Mouse (Mus musculus): Measurements from ENCODE around the gene Cdkn1c.

Cdkn1c gene

DNA sequence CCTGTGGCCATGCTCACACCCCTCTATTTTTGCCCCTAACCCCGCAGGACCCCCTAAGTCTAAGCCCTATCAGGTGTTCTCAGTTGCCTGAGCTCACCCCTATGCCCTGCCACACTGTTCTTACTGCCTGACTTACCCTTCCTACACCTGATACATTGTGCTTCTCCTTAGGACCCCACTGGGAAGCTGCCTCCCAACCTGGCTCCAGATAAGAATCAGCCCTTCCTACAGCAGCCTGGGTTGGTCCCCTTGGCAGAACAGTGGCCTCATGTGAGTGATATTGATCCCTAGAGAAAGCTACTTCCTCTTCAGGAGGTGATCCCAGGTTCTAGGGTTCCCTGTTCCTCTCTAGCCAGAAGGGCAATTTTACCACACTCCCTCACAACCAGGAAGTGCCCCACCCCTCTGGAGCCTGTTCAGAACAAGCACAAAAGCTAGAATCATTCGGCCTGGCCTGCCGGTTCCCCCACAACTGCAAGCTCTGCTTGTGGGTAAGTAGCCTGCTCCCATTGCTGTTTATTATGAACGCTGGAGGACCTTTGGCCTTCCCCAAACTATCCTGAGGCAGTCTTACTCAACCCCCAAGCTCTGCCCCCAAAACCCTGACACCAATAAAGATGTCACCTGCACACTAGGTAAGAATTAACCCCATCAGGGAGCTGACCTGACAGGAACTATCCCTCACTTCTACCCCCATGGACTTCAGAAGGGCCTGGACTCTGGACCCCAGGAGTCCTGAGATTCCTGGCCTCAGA is 12.7 kb upstream of the Cdkn1c start, which contains the start of gene Slc22a18:
Slc22a18 (plus strand) TSS at position 390 of the 755 bp plus-strand sequence.
- DNase-seq (ENCODE audit: low read depth, low spot score) = peak; percentile 25

DNA sequence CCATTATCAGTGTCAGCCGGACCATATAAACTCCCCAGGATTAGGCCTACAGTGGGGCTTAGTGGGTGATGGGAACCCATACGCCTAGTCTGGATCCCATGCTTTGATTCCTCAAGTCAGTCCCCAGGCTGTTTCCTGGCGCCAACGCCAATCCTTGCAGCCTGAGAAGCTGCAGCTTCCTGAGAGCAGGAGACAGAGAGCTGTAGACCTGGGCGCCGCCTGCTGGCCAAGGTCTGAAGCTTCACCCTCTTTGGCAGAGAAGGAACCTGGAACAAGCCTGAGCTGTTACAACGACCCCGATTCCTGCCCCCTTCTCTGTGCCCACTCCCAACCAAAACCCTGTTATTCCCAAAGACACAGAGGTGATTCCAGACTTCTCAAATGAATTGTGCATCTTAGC is 9.1 kb upstream of the Cdkn1c start:
- peak; percentile 43 for DNase-seq (ENCODE audit: low read depth, low spot score)

DNA sequence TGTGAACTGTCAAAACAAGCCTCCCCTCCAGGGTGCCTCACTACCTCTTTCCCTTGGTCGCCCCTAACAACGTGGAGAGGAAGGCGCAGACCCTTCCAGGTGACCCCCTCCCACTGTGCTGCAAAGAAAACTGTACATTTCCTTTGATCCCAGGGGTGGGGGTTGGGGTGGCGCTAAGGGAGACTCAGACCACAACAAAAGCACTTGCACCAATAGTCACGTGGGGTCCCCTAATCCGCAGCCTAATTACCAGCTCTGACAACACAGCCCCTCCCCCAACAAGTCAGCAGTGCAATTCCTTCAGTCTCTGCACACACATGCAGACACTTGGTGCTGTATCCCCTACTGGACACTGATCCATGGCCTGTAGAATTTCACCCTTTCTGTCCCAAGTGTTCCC is 6.9 kb upstream of the Cdkn1c start:
- no peak for DNase-seq (ENCODE audit: low read depth, low spot score)

DNA sequence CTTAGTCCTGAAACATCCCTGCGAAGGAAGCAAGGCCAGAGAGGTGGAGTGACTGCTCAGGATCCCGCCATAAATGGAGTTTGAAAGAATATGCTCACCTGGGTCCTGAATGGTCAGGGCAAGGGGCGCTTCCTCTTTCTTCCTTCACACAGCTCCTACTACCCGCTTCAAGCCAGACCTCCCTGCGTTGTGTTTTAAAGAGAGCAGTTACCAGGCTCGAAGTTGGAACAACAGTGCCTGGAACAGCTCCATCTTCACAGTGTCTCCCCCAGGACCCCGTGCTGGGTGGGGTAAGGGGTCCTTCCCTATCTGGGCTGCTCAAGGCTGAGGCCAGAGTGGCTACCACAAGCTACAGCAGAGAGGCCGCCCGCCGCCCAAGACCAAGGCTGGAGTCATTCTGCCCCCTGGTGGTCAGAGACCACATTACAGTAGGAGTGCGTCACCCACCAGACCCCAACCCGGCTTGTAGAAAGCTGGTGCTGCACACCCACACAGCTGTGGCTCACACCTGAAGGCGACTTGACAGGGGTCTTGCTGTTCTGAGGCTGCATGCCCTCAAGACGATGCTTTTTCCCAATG is 5.3 kb upstream of the Cdkn1c start:
- DNase-seq (ENCODE audit: low read depth, low spot score) = peak; percentile 51

DNA sequence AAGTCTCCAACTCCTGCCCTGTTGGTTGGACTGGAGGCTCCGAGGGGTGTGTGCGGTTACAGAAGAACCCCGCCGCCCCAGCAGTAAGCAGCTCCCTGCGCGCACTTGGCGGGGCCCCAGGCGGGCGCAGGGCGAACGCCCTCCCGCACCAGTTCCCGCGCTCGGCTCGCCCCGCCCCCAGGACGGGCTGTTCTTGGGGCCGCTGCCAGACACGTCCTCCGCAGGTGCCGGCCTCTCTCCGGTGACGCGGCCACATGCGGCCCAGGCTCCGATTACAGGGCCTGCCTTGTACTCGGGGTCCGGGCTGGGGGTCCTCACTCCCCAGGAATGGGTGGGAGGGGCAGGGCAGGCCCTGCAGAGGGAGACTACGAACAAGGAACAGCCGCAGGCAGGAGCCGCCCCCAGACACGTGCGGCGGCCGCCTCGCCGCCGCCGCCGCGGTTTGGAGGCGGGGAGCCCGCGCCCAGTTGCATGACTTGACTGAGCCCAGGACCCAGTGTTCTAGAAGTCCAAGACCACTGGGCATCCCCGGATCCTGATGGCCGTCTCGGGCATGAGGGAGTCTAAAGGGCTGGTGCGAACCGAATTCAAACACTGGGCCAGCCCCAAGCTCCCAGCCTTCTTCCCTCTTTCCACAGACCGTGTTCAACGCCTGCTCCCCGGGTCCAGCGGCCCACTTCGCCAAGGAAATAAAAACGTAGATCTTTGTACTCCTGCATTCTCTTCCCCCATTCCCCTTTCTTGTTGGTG is 4.1 kb upstream of the Cdkn1c start:
- DNase-seq (ENCODE audit: low read depth, low spot score) = no peak

DNA sequence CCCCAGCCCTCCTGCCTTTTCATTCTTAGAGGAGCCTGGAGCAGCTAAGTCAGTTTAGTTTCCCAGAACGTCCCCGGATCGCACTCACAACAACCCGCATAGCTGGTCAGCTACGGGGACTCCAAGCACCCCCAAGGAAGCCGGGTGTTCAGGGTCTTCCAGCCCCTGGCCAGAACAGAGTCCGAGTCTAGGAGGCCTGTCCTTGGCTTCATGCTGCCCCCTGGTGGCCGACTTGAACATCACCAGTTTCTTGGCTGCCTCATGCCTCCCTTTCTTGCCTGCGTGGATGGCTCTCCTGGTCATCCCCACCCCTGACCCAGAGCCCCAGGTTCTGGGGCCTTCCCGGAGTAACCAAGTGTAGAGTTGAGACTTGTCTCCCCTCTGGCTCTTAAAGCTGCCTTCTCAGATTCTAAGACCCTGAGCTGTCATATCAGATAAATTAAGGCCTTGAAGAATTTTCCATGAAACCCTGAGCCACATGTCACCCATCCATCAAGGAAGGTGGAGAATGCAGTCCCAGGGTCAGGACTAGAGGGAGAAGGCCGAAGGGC is 3.1 kb upstream of the Cdkn1c start:
- DNase-seq (ENCODE audit: low read depth, low spot score) = peak; percentile 68

DNA sequence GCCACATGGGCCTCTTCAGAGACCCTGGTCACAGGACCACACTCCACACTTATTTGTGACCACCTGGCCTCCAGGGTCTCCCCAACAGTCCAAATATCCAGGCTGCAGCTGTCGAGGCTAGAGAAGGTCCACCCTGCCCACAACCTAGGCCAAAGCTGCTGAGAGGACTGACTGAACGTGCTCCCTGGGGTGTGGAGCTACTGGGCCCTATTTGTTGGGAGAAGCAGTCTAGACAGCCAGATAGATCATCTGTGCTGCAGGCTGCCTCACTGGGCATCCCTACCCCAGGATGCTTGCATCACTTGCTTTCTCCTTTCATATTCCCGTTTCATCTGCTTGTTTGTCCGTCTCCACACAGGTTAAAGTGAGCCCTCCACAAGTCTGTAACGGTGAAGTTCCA is 1.7 kb upstream of the Cdkn1c start:
- no peak for DNase-seq (ENCODE audit: low read depth, low spot score)

DNA sequence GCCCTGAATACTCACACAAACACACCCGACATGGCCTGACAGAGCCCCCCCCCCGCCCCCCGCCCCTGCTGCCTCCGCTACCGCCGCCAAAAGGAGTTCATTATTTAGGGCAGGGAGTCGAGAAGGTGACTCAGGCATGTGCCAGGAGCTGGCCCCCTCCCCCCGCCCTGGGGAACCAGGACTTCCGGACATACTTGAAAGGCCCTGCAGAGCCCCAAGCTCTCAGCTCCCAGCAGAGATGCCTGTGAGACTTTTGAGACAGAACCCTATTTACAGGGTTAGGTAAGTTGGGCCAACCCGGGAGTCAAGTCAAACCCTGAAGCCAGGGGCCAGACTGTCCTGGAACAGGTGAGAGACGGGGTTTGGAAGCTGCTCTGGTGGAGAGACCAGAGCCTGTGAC is 1.1 kb upstream of the Cdkn1c start:
- no peak for DNase-seq (ENCODE audit: low read depth, low spot score)

DNA sequence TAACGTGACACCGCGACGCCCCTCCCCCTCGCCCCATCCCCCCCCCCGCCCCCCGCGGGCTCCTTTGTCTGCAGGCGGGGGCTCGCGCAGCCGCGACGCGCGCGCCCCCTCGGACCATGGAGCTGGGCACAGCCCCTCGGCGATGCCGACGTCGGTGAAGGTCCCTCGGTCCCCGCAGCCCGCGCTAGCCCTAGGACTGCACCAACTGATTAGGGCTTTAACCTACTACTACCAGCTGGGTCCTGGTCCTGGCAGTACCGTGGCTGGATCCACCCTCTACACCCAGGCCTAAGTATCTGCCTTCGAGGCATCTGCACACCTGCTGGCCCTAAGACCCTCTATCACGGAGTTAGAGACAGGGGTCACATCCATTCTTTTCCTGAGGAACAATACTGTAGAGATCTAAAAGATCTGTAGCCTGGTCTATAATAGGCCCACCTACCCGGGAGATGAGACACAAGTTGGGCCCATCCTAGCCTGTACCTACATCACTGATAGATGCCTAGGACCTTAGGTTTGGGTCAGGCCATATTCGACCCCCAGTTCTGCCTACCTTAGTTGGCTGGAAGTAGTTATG is 532 bp upstream of the Cdkn1c start:
- DNase-seq (ENCODE audit: low read depth, low spot score) = no peak

DNA sequence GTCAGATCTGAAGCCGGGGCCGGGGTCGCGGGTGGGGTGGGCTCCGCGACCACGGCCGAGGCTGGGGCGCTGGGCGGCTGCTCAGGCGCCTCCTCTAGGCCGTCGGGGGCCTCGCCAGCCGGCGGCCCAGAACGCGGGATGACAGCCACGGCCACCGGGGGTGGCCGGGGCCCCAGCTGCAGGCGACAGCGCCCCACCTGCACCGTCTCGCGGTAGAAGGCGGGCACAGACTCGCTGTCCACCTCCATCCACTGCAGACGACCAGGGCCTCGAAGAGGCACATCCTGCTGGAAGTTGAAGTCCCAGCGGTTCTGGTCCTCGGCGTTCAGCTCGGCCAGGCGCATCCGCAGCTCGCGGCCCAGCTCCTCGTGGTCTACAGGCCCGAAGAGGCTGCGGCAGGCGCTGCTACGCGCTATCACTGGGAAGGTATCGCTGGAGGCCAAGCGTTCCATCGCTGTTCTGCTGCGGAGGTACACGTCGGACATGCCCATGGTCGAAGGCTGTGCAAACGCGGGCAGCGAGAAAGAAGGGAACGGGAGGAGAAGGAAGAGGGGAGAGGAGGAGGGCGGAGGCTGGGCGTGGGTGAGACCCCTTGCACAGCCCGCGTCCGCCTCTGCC is 524 bp downstream of the Cdkn1c start:
- DNase-seq (ENCODE audit: low read depth, low spot score) = no peak

DNA sequence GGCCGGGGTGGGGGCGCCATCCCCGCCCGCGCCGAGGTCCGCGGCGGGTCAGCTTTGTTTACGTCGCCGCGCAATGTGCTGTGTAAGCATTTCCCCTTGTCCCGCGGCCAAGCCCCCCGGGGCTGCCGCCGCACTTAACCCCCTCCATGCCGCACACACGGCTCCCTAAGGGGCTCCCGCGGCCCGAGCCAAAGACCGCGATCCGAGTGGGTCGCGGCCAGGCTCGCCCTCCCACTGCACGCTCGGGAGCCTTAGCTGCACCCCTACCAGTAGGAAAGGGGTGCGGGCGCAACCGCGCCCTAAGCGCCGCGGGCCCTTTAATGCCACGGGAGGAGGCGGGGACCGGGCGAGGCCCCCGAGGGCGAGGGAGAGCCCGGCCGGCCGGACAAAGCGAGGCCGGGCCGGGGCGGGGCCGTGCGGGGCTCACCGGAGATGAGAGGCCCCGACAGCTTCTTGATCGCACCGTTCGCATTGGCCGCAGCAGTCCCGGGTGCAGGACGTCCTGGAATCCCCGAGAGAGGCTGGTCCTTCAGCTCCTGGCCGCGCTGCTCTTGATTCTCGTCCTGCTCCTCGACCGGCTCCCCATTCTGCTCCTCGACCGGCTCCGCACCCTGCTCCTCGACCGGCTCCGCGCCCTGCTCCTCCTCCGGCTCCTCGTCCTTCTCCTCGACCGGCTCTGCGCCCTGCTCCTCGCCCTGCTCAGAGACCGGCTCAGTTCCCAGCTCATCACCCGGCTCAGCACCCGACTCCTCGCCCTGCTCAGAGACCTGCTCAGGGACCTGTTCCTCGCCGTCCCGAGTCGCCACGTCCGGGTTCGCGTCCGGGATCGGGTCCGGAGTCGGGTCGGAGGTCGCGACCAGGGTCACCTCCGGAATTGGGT is 1.3 kb downstream of the Cdkn1c start:
- no peak for DNase-seq (ENCODE audit: low read depth, low spot score)

DNA sequence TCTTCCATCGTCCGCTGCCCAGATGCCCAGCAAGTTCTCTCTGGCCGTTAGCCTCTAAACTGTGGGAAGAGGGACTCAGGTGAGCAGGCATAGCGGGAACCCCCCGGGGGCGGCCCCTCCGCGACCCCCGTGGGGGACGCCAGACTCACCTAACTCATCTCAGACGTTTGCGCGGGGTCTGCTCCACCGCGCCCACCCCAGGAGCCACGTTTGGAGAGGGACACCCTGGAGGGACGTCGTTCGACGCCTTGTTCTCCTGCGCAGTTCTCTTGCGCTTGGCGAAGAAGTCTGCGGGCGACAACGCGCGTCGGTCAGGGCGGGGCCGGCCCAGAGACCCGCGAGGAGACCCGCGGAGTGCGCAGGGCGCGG is 1.9 kb downstream of the Cdkn1c start:
- no peak for DNase-seq (ENCODE audit: low read depth, low spot score)

DNA sequence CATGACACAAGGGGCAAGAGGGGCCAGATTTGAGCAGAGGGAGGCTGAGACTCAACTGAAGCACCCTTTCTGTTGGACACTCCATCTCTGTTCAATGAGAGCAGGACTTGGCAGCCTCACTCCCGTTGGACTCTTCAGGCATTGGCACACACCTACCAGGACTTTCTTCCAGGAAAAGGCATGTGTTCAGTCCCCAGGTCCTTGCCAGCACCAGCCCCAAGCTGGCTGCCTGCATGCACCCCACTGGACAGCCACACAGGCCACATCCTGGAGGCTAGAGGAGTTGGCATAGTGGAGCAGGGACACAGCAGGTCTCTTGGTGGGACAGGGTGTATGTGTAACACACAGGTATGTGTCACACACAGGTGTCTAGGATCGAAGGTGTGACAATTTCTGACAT is 13.7 kb downstream of the Cdkn1c start:
- peak; percentile 31 for DNase-seq (ENCODE audit: low read depth, low spot score)

DNA sequence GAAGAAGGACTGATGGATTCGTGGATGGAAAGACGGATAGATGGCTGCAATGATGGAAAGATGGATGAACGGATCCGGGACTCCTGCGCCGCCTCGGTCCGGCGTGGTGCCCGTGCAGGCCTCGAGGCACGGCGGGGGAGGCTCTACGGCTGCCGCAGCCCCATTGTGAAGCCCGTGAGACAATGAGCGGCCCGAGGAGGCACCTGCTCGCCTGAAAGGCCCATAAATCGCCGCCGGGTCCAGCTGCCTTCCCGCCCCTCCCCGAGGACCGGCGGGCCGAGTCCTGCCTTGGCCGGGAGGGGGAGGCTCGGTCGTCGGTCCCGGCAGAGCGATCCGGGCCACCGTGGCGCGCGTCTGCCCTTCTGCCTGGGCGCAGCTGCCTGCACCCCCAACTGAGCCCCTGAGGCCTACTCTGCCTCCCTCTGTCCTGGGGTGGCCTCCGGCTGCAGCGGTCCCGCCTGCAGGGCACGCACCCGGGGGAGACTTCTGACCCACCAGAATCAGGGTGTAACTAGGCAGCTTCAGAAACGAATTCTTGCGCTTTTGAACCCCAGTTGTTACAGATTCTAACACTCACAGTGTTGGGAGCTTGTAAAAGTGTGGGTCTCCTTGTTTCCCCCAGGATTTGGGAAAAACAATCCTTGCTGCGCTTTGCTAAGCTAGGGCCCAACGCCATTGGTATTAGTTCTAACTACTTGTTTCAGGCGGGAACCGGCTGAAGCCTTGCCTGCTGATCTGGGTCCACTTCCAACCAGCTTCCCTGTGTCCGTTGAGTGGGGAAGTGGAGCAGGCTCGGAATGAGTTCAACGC is 15.0 kb downstream of the Cdkn1c start:
- DNase-seq (ENCODE audit: low read depth, low spot score) = no peak

DNA sequence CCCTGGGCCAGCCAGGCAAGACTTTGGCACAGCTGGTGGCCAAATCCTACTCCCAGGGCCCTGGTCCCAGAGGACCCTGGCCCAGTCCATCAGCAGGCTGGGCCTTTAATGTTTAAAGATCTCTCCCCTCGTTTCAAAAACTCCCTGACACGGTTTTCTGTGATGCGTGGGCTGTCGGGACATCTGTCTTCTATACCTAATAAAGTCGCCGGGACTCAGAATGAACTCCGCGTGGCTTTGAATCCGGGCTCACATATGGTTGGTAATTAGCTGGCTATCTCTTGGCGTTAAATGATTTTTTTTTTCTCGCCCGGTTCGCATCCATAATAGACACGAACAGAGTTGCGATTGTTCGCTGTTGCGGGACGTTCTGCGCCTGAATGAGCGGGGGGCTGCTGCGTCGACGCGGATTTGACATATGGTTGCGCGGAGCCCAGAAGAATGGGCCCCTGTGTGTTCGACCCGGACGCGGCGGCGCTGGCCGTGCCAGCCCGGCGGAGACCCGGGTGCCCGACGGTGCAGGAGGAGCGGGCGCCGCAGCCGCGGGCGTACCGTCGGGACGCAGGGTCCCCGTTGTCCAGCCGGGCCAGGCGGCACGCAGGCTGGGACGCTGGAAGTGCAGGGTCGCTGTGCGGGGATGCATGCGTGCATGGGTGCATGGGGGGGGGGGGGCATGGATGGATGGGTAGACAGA is 15.7 kb downstream of the Cdkn1c start:
- no peak for DNase-seq (ENCODE audit: low read depth, low spot score)

DNA sequence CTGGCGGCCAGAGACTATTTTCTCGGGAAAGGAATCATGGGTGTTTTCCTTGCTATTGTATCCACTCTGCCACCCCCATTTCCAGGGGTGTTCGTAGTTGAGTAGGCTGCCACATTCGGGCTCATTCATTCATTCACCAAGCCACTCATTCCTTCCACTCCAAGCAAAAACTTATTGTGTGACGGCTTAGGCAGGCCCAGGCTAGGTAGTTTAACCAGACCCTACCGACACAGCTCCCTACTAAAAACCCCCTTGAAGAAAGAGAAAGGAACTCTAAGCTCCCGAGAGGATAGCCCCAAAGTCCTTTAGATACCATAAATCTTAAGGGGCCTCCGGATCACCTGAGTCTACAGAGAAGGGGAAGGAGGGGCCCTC is 16.3 kb downstream of the Cdkn1c start:
- DNase-seq (ENCODE audit: low read depth, low spot score) = no peak

DNA sequence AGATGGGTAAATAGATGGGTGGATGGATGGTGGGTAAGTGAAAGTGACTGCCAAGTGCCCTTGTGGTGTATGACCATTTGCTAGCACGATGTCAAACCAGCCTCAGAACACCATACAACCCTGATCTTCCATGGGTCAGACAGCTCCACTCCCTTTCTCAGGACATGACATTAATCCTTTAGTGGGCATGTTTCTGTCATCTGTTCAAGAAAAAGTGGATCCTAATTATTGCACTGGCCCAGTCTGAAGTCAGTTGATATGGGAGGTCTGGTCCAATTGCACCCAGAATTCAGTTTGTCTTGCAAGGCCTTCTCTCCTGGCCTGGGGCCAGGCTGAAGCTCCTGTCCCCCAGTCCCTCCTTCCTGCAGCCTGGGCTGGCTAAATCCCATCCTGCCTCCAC is 21.9 kb downstream of the Cdkn1c start:
- DNase-seq (ENCODE audit: low read depth, low spot score) = no peak

DNA sequence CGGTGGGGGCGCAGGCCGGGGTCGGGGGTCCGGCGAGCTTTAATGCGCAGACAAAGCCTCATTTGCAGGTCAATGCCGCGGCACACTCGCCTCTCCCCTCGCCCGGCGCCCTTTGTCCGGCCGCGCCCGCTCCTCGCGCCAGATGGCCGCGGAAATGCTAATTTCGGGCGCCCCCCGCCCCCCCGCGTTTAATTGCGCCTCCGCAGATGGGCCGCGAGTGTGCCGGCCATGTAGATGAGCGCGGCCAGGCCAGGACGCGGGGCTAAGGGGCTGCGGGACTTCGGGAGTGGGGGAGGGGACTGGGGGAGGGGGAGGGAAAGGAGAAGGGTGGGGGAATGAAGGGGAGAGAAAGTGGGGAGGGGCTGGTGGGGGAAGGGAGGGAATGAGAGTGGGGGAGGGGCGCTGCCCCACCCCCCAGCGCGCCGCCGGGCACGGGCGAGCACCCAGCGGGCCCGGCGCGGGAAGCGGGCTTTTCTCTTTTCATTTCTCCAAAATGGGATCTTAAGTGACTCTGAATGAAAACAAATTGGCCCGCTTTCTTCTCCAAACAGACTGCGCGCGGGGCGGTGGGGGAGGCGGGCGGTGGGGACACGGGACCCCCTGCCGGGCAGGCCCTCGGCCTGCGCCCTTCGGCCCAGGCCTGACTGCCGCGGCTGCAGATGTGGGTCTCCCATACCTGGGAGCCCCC is 22.8 kb downstream of the Cdkn1c start:
- no peak for DNase-seq (ENCODE audit: low read depth, low spot score)

All from skeletal muscle tissue, adult 2 months (tissue).